Mouse (Mus musculus) cerebellum, adult 11-12 months (tissue): ENCODE measurements at regions not wholly inside any gene's neighbourhood (a gene's known extent, or its start where the extent isn't known, plus 50 kb on each side); places are given as distances from the start of the nearest gene placed in this dataset.

Source experiments
- DNase-seq: peaks from one replicate; pipeline ENCODE4 v3.0.0; 2022

- no peak for DNase-seq
Observed at GRCm38 (mm10) chr8:7718898-7719696, 941.9 kb downstream of the Efnb2 start.

GRCm38 (mm10) chr8:7710764-7711163 lies 950.3 kb downstream of the Efnb2 start:
- no peak for DNase-seq

GRCm38 (mm10) chr8:7709406-7709805 lies 951.6 kb downstream of the Efnb2 start:
- no peak for DNase-seq

GRCm38 (mm10) chr8:7691355-7691996 lies 969.6 kb downstream of the Efnb2 start:
- no peak for DNase-seq

GRCm38 (mm10) chr8:7653804-7654203 lies 1007.2 kb downstream of the Efnb2 start:
- no peak for DNase-seq
